Mouse (Mus musculus) hindlimb bud, embryonic 11.5 days (tissue): ENCODE results near the gene Tbc1d32.
"Not testable (repeated sequence)": the region's sequence is repeated elsewhere in the genome, so short reads cannot be mapped to it uniquely, and the experiment has no call there.

Experiments
- DNase-seq: peaks from one replicate; pipeline ENCODE4 v3.0.0-alpha.2; 2012; ENCODE audit warnings: low read depth, low spot score; ENCODE audit errors: extremely low spot score

Tbc1d32 gene

DNA sequence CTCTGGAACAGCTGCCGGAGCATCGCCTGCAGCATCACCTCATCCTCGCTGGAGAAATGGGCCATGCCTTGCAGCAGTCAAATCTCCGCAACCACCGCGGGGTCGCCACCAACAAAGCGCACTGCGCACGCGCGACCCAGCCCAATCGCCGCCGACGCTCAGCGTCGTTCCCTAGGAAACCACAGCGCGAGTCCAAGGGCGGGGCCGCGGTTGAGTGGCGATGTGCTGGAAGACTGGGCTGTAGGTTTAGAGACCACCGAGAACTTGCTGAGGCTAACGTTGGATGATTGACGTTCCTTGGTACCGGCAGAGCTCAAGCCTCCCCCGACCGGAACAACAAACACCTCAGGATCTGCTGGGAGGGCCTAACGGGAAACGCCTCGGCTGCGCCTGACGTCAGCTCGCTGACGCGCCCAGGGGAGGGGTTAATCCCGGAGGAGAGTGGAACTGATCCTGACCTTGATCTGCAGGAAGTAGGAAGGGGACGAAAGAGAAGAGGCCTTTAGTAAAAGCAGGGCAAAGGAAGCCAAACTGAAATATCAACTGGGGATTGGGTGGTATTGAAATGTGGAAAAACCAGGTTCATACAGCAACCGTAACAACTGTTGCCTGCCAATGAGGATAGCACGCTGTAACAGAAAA is at the start of gene Tbc1d32:
TSS of gene Tbc1d32 (minus strand) at position 122 of the 642 bp plus-strand sequence.
- peak; percentile 81 for DNase-seq

DNA sequence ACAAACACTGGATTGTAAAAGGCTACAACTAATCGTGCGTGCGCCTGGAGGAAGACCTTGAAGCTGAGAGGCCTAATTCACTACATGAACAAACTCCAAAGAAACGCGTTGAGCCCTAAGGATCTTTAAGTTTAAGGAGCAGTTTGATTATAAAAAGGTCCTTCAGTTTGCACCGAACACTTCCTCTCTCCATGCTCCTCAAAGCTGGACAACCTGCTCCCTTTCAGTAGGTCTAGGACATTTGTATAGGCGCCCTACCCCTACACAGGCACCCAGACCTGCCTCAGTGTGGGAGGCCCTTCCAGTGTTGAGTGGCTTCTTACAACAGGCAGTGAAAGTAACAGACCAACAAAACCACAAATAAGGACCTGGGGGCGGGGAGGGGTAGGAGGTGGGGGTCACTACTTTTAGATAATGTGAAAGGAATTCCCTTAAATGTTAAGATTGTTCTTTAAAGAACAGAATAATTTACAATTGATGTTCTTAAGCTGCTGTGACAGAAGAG is 666 bp downstream of the Tbc1d32 start:
- no peak for DNase-seq

DNA sequence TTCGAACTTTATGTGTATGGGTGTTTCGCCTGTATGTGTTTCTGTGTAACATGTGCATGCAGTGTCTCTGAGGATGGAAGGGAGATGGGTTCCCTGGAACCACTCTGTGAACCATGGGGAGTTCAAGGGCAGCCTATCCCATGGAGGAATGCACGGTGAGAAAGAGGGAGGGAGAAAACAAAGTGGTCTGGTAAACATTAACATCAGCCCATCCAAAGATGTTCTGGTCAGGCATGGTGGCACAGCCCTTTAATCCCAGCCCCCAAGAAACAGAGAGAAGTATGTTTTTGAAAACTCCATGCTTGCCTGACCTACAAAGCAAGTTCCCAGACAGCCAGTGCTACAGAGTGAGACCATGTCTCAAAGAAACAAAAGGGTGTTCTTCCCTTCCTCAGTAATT is 12.7 kb downstream of the Tbc1d32 start:
- DNase-seq = no peak

DNA sequence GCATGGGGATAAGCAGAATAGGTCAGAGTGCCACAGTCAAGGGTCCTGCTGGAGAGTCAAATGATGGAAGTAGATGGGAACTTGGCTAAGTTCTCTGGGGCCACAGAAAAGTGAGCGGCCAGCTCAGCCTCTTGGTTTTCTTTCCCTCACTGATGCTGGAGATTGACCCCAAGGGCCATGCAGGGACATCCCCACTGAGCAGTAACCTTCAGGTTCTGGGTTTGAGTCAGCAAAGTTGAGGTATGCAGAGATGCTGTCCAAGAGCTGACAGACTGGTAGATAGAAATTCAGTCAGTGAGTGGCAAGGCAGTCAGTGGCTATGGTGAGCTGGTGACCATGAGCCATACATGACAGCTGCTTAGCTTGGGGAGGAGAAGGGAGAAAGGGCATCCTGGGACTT is 18.1 kb downstream of the Tbc1d32 start:
- no peak for DNase-seq

DNA sequence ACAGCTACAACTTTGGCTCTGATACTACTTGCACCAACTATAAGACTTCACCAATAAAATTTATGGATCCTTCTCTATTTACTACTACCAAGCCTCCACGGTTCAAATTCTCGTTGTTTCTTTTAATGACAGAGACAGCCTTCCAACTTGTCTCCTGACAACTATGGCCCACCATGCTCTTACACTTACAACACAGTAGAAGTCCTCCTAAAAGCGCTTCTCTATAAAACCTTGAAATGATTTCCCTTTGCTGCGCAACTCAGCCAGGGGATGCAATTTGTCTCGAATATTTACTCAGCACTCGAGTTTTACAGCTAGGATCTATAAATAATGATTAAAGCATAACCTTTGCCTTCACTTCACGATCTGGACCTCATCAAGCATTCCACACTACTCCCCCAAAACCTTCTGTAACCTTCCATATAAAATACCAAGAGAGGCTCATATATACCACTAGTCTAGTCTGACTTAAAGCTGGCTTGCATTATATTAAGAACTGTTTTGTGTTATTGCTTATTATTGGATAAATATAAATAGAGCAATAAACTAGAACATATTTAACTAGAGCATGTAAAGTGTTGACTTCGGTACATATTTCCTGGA is 21.6 kb downstream of the Tbc1d32 start:
- no peak for DNase-seq

DNA sequence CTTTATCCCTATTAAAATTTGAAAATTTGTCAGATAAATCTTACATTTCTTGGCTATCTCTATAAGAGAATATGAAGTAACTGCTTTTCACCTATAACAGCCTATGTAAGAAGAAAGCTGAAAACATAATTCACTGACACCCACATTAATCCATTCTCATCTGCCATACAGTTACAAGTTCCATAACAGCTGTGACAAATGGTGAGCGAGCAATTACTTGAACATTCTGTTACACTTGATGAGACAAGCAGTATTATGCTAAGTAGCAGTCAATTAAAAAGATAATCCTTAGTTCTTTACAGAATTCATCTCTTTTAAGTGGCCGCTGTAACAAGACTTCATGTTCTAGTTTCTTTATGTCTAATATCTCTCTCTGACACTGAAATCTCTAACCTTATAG is 24.1 kb downstream of the Tbc1d32 start:
- DNase-seq = no peak

DNA sequence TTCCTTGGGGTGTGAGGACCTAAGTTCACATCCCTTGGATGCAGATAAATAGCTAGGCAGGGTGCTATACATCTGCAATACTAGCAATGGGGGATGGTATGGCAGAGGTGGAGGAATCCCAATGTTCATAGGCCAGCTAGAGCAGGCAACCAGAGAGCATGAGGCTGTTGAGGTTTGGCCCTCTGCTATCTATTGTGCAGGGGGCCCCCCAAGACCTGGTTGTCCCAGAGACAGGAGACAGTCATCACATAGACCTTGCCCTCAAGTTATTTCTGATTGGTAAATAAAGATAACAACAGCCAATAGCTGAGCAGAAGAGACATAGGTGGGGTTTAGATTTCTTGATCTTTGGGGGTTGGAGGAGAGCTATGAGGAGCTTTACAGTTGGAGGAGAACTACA is 28.6 kb downstream of the Tbc1d32 start:
- DNase-seq = no peak

DNA sequence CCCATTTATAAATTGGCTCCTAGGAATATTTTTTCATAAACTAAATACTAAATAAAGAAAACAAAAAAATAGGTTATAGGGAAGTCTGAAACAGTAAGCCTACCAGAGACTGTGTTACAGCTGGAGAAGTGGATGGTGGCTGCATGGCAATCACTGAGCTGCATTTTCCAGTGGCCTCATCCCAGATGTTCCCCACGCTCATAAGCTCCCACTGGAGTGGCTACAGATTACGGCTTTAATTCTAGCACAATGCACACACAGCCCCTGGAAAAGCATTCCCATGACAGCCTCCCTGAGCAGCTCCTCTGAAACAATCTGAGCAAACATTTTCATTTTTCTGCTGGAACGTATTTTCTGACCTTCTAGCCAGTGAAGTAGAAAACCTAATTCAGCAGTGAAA is 29.8 kb downstream of the Tbc1d32 start:
- DNase-seq = no peak

DNA sequence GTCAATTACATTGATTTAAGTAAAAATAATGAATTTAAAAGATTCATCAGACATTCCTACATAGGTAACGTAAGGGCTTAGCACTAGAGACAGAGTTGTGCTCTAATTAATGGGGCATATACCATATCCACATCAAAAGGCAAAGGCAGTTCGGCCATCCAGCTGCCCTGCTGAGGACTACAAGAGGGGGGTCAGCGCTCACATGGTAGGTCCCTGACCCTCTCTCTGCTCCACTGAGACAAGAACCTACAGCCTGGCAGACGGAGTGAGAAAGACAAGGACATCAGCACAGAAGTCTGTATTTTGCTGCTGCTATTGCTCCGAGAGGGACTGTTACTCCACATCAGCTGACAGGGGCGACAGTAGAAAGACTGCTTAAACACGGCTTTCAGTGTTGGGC is 34.2 kb downstream of the Tbc1d32 start:
- DNase-seq = no peak

DNA sequence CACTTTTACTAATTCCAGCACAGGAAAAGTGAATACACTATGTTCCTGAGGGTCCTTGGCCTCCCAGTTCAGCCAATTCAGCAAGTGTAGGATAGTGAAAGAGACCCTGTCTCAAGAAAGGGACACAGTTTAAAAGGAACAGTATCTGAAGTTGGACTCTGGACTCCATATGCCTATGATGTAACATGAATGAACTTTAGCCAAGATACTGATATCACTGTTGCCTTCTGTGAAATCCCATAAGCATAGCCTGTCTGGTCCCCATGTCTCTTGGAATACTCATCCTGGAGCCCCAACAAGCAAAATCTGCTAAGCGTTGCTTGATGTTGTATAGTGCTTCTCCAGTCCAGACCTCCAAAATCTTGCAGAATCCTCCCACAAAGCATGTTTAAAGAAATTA is 46.8 kb downstream of the Tbc1d32 start:
- no peak for DNase-seq

DNA sequence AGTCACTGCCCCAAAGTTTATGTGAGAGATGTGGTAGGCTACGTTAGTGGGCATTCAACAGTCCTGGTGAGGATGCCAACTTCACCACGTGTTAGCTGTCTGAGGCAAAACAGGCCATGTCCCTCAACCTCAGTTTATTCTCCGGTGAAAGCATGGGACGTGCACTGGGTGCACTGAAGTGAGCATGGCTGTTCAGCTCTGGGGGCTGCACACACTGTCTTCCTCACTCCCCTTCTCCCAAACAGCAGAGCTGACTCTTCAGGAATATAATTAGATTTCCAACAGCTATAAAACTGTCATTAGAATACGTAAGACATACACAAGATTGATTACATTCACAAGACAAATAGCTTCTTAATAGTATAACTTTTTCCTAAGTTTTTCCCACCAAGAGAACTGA is 55.3 kb downstream of the Tbc1d32 start:
- DNase-seq = no peak

DNA sequence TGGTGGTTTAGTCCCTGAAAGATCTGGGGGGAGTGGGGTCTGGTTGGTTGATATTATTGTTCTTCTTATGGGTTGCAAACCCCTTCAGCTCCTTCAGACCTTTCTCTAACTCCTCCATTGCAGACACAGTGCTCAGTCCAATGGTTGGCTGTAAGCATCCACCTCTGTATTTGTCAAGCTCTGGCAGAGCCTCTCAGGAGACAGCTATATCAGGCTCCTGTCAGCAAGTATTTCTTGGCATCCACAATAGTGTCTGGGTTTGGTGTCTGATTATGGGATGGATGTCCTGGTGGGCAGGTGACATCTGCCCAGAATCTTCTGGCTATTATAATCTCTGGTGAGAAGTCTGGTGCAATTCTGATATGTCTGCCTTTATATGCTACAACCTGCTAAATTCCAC is 60.8 kb downstream of the Tbc1d32 start:
- DNase-seq = not testable (repeated sequence)

DNA sequence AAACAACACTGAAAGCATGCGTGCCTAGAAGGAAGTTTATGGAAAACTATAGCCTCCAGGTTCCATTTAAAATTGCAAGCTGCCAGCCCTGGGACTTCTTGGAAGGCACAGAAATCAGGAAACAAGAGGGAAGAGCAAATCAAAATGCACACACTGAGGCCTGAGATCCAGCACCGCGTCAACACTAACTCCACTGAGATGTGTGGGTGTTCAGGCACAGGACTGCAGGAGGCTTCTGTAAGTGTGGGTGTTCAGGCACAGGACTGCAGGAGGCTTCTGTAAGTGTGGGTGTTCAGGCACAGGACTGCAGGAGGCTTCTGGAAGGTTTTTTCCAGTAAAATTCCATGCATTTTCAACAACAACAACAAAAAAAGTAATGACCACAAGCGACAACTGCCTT is 62.7 kb downstream of the Tbc1d32 start:
- DNase-seq = no peak

DNA sequence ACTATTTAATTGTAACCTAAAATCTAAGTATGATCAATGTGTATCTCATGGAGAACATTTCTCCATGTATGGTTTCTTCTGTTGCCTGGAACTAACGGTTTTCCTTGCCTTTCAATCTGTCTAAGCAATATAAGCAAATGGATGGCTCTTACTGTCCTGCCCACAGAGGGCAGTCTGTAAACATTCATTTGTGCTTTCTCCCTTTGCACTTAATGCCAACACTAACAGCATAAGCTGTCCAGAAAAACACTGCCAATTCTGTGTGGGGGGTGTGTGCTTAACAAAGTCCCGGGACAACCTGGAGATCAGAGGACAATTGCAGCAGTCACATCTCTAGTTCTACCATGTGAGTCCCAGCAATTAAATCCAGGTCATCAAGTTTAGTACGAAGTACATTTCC is 64.1 kb downstream of the Tbc1d32 start:
- no peak for DNase-seq

DNA sequence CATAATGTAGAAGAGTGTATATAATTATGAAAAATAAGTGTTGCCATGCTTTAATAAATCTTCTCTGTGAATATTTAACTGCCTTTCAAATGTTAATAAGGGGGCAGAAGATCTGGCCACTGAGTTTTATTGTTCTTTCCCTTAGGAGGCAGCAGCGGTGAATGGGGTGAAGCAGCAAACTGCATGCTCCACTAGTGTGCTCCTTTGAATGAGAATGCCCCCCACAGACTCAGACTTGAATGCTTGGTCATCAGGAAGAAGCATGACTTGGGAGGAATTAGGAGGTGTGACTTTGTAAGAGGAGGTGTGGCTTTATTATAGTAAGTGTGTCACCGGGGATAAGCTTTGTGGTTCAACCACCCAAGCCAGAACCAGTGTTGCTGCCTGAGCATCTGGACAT is 69.7 kb downstream of the Tbc1d32 start:
- DNase-seq = no peak

DNA sequence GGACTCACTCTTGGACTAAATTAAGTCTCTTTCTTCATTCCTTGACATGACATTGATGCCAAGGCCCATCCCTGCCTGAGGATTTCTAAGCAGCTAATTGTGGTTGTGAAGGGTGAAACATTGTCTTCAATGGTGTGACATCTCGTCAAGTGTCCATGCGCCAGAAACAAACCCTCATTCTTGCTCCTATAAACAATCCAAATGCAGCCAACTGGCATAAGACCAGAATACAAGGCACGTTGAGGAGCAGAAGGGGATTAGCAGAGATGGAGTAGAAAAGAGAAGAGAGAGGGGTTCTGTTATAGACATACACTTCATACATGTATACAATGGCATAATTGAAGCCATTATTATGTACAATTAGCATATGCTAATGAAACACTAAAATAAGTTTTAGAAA is 70.3 kb downstream of the Tbc1d32 start:
- DNase-seq = no peak

DNA sequence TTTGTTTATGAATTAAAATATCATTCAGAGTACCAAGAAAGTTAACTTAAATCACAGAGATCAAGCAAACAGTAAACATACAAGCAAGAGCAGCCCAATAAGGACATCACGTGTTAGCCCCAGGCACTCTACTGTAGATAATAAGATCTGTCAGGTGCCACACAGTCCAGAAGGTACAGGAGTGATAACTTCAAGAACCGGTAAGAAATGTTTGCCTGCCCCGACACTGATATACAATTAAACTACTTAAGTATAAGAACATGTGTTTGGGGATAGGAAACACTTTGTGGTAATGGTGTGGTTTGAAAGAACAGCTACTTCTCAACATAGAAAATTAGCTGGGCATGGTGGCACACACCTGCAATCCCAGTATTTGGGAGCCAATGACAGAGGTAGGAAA is 71.5 kb downstream of the Tbc1d32 start:
- DNase-seq = no peak

DNA sequence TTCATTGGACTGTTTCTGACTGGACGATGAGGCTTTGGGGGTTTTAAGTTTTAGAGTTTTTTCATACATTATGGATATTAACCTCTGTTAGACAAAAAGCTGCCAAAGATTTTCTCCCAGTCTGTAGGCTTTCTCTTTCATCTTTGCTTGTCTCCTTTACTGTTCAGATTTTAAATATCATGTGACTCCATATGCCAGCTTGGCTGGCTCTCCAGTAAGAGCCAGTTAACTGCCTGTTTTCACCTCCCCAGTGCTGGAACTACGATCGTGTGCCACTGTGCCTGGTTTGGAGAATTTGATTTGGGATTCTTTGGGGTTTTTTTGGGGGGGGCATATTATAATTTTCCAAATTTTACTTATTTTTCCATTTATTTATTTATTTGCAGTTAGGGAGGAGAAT is 79.6 kb downstream of the Tbc1d32 start:
- DNase-seq = no peak

DNA sequence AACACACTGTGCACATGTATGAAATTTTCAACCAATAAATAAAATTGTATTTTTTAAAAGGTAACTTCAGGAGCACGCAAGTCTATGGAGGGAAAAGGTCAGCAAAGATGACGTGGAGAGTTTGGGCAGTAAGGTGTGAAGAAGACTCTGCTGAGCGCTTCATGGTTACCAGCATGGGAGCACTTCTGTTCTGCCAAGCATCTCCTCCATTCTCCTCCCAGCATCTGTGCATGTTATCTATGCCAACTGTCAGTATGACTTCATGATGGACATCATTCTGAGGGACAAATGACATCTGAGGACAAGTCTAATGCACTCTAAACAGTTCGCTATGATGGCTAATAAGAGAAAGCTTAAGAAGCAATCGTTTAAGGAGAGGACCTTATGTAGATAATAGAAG is 91.3 kb downstream of the Tbc1d32 start:
- DNase-seq = no peak

DNA sequence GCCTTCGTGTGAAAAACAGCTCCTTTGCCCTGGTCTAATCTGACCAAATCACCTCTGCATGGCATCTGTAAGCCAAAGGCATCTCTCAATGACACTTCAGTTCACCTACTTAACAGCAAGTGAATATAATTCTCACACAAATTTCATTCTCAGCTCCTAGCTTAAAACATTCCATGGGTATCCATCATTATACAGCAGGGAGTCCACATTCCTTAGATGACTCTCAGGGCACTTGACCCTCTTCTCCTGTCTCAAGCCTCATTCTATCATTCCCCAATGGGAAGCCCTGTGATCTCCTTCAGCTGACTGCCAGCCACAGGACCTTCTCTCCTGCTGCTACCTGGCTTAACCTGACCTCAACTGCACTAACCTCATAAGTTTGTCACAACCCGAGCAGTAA is 98.8 kb downstream of the Tbc1d32 start:
- no peak for DNase-seq

DNA sequence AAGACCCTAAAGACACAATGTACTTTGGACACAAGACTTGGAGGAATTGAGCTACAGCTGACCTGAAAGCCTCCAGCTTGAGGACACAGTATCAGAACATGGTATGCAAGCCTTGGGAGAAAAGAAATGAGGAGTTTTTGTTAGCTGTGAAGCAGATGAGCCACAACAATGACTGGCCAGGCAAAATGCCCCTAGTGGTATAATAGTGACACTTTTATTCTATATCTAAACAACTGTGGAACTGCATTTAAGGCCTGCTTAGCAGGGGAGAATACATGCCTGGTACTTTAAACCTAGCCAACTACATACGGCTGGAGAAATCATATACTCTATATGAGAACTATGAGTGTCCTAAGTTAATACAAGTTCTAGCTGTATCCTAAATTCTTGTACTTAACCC is 101.5 kb downstream of the Tbc1d32 start:
- no peak for DNase-seq

DNA sequence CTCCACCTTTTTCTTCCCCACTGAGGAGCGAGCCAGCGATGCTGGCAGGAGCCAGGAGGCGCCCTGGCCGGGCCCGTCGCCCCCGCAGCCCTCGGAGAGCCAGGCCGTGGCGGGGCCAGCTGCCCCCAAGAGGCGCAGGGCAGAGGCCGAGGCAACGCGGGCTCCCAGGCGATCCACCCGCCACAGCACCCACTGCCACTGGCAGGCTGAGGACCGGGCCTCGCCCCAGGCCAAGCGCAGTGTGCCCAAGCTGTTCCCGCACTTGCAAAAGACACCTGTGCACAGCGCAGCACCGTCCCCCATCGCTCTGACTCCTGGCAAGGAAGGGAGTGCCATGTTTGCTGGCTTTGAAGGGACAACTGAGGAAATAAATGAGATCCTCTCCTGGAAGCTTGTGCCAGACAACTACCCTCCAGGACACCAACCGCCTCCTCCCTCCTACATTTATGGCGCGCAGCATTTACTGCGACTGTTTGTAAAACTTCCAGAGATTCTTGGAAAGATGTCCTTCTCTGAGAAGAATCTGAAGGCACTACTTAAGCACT is 112.8 kb downstream of the Tbc1d32 start:
- DNase-seq = no peak
